Mouse (Mus musculus): ENCODE results near the gene Olfr764-ps1.
"Not testable (repeated sequence)": the region's sequence is repeated elsewhere in the genome, so short reads cannot be mapped to it uniquely, and the experiment has no call there.

Gene Olfr764-ps1

GRCm38 (mm10) chr10:129039796-129040195 is at the start of gene Olfr764-ps1:
TSS of gene Olfr764-ps1 (minus strand) at chr10:129039896.
- no peak for DNase-seq (ENCODE audit: extremely low spot score)

GRCm38 (mm10) chr10:129082810-129083209 is 43.1 kb upstream of the Olfr764-ps1 start, which contains the start of gene Olfr767:
TSS of gene Olfr767 (minus strand) at chr10:129082910.
- not testable (repeated sequence) for DNase-seq (ENCODE audit: extremely low spot score)

GRCm38 (mm10) chr10:129068877-129069276 is 29.2 kb upstream of the Olfr764-ps1 start, which contains the start of gene Olfr766-ps1:
TSS of gene Olfr766-ps1 (minus strand) at chr10:129068977.
- no peak for DNase-seq (ENCODE audit: extremely low spot score)

- DNase-seq (ENCODE audit: extremely low spot score): not testable (repeated sequence)
These were observed 10.2 kb upstream of the Olfr764-ps1 start, which contains the start of gene Olfr765 for GRCm38 (mm10) chr10:129049898-129050297. TSS of gene Olfr765 (minus strand) at chr10:129049998.

GRCm38 (mm10) chr10:129028343-129028742 is 11.4 kb downstream of the Olfr764-ps1 start:
- no peak for DNase-seq (ENCODE audit: extremely low spot score)

GRCm38 (mm10) chr10:129026018-129026662 is 13.6 kb downstream of the Olfr764-ps1 start:
- peak; percentile 54 for DNase-seq (ENCODE audit: extremely low spot score)

- no peak for DNase-seq (ENCODE audit: extremely low spot score)
These were observed 16.4 kb downstream of the Olfr764-ps1 start for GRCm38 (mm10) chr10:129023319-129023718.

GRCm38 (mm10) chr10:129014477-129014876 is 25.2 kb downstream of the Olfr764-ps1 start:
- DNase-seq (ENCODE audit: extremely low spot score): no peak

GRCm38 (mm10) chr10:129011511-129011910 is 28.2 kb downstream of the Olfr764-ps1 start:
- DNase-seq (ENCODE audit: extremely low spot score): not testable (repeated sequence)

GRCm38 (mm10) chr10:129010288-129010841 is 29.3 kb downstream of the Olfr764-ps1 start, which contains the start of gene Olfr763:
TSS of gene Olfr763 (plus strand) at chr10:129010791.
- no peak for DNase-seq (ENCODE audit: extremely low spot score)

- no peak for DNase-seq (ENCODE audit: extremely low spot score)
These were observed 35.4 kb downstream of the Olfr764-ps1 start for GRCm38 (mm10) chr10:129004032-129004920.

GRCm38 (mm10) chr10:128996523-128997040 is 43.1 kb downstream of the Olfr764-ps1 start:
- DNase-seq (ENCODE audit: extremely low spot score): no peak

GRCm38 (mm10) chr10:128995796-128996195 is 43.9 kb downstream of the Olfr764-ps1 start:
- DNase-seq (ENCODE audit: extremely low spot score): no peak

- DNase-seq (ENCODE audit: extremely low spot score): no peak
These were observed 48.7 kb downstream of the Olfr764-ps1 start for GRCm38 (mm10) chr10:128990994-128991393.

- DNase-seq (ENCODE audit: extremely low spot score): not testable (repeated sequence)
These were observed 49.4 kb downstream of the Olfr764-ps1 start for GRCm38 (mm10) chr10:128990129-128990850.

- not testable (repeated sequence) for DNase-seq (ENCODE audit: extremely low spot score)
These were observed 50.6 kb downstream of the Olfr764-ps1 start, which contains the start of gene Olfr9 for GRCm38 (mm10) chr10:128989131-128989530. TSS of gene Olfr9 (plus strand) at chr10:128989431.

Measured in embryo, embryonic 9.5 days (tissue).